Mouse (Mus musculus) subcutaneous adipose tissue, adult 2 months (tissue): ENCODE measurements around the gene Exoc4. TPM values are rescaled to one million over a fixed set of nuclear protein-coding genes. Genes with fewer than 3 reads are reported as not detected.

Source experiments
- polyA plus RNA-seq: library from polyadenylated mRNA; depleted of rRNA; stranded (reverse); fragments of >200 nt; gene quantifications from 2 replicates; pipeline ENCODE4 v1.2.3, GENCODE M21; 2012; ENCODE audit warnings: low replicate concordance; rRNA removed

Gene Exoc4
- 8.6 and 17.8 TPM in 2 replicates for polyA plus RNA-seq

DNA sequence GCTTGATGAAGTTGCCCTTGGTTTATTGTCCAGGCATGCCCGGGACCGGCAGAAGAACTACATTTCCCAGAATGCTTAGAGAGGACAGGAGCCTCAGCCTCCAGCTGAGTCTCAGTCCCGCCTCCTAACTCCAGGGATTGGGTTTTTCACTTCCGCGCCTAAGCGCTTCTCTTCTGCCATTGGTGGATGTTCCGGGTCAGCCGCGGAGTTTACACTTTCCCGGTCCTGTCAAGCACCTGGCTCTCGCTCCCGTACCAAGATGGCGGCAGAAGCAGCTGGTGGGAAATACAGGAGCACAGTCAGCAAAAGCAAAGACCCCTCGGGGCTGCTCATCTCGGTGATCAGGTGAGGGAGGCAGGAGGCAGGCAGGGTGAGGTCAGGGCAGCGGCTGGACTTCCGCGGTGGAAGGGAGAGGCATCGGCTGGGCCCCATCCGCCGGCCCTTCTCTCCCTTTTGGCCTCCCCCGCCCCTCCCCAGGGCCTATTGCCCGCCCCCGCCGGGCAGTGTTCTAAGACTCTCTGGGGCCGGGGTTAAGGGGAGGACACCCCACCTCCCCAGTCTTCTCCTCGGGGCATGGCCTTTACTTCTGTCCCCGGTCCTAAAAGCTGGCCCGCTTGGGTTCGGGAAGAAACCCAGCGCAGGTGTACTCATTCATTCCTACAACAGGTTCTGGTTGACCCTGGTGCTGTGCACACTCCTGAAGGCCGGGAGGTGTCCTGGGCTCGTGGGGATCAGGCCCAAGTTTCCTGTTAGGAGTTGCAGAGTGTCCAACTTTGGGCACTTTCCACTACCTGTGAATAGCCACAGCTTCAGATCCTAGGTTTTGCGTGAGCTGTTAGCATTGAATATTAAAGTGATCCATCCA is at the start of gene Exoc4:
Exoc4 (plus strand) TSS at position 192 of the 865 bp plus-strand sequence.

Other genes starting within 250 kb of the Exoc4 start
- 61.8 and 98.9 TPM in 2 replicates for gene Chchd3, start 188.8 kb upstream of the Exoc4 start, polyA plus RNA-seq